8 mouse cellular contexts compared by ENCODE assay signal in genomic region chr7:145198223-145198714, GRCm38 (mm10). TPM values are rescaled to one million over a fixed set of nuclear protein-coding genes. Genes with fewer than 3 reads are reported as not detected.
A peak's percentile ranks its signal among the peaks of the same experiment; 100 is the strongest.
DNase-seq lines count a peak whose midpoint lies in the region; ATAC-seq and TF ChIP-seq lines count a peak whose summit lies in the region.

No protein-coding gene starts in this region.

- DNase-seq in left cerebral cortex, adult 2 months (ENCODE audit: extremely low spot score in 1 of 2, low spot score in 2 of 2), result peak; percentile 36 to 61
- no peak for DNase-seq in left cerebral cortex, postnatal 4 days
- DNase-seq in lung, postnatal 0 days (ENCODE audit: low spot score), result peak; percentile 83
- DNase-seq in urinary bladder, adult 18-20 months (ENCODE audit: low spot score in 2 of 2), result no peak

- peaks cover 6% of the 10 kb centered on the region; the same call in 1 of the 2 replicates for H3K9me3 ChIP-seq in heart, embryonic 12.5 days (replicated peaks)
- H3K9me3 ChIP-seq in lung, postnatal 0 days (ENCODE audit: low read length), result no peaks in the 10 kb centered on the region
- no peaks in the 10 kb centered on the region for H3K9me3 ChIP-seq in liver, embryonic 12.5 days (replicated peaks)

- intact Hi-C loops in left cerebral cortex, adult 2 months (cut with DNase I), result loop anchor here (5.0 kb wide), 1 partner anchor 171 kb away; no protein-coding TSS in a partner anchor
- intact Hi-C loops in left cerebral cortex, postnatal 4 days (cut with DNase I), result no loop called here

- H3K4me2 ChIP-seq in heart, embryonic 12.5 days, result peak overlapping the region; percentile 25; the same call in 1 of the 2 replicates
- no peak overlapping the region for H3K4me2 ChIP-seq in lung, postnatal 0 days (replicated peaks; ENCODE audit: low read depth, low read length)
- no peak overlapping the region for H3K4me2 ChIP-seq in liver, embryonic 12.5 days

- H3K4me3 ChIP-seq in left cerebral cortex, adult 2 months, result no peak overlapping the region
- H3K4me3 ChIP-seq in heart, embryonic 12.5 days, result no peak overlapping the region
- no peak overlapping the region for H3K4me3 ChIP-seq in lung, postnatal 0 days (ENCODE audit: low read depth, low read length)
- no peak overlapping the region for H3K4me3 ChIP-seq in liver, embryonic 12.5 days

- peak overlapping the region; percentile 79 for H3K27ac ChIP-seq in left cerebral cortex, adult 2 months
- peak overlapping the region; percentile 95 for H3K27ac ChIP-seq in heart, embryonic 12.5 days (ENCODE audit: poor library complexity, severe bottlenecking)
- H3K27ac ChIP-seq in lung, postnatal 0 days (ENCODE audit: low read length), result no peak overlapping the region
- no peak overlapping the region for H3K27ac ChIP-seq in liver, embryonic 12.5 days

- no peaks in the 10 kb centered on the region for H3K27me3 ChIP-seq in heart, embryonic 12.5 days (replicated peaks)
- H3K27me3 ChIP-seq in lung, postnatal 0 days (replicated peaks; ENCODE audit: insufficient read depth, low read length), result no peaks in the 10 kb centered on the region
- peaks cover 8% of the 10 kb centered on the region; the same call in 1 of the 2 replicates for H3K27me3 ChIP-seq in liver, embryonic 12.5 days (replicated peaks)

- H3K36me3 ChIP-seq in heart, embryonic 12.5 days, result no peaks in the 10 kb centered on the region
- no peaks in the 10 kb centered on the region for H3K36me3 ChIP-seq in lung, postnatal 0 days (ENCODE audit: insufficient read depth, low read length)
- H3K36me3 ChIP-seq in liver, embryonic 12.5 days, result no peaks in the 10 kb centered on the region

- WGBS in heart, embryonic 12.5 days, result 25% methylated on average over 4 of the region's 4 CpGs
- WGBS in lung, postnatal 0 days, result 34% methylated on average over 4 of the region's 4 CpGs
- 34% methylated on average over 4 of the region's 4 CpGs for WGBS in liver, embryonic 12.5 days (ENCODE audit: insufficient replicate concordance)

- peak overlapping the region; percentile 42; the same call in 1 of the 2 replicates for H3K9ac ChIP-seq in heart, embryonic 12.5 days
- H3K9ac ChIP-seq in lung, postnatal 0 days (replicated peaks; ENCODE audit: low read depth), result no peak overlapping the region
- H3K9ac ChIP-seq in liver, embryonic 12.5 days, result no peak overlapping the region; the same call in 1 of the 2 replicates

- H3K4me1 ChIP-seq in heart, embryonic 12.5 days (replicated peaks), result peaks cover 63% of the 10 kb centered on the region
- H3K4me1 ChIP-seq in lung, postnatal 0 days (ENCODE audit: insufficient read depth, low read depth, low read length), result peaks cover 11% of the 10 kb centered on the region
- H3K4me1 ChIP-seq in liver, embryonic 12.5 days, result peaks cover 5% of the 10 kb centered on the region

- peak; percentile 24 for ATAC-seq in common myeloid progenitor, adult 5-6 weeks (replicated peaks; ENCODE audit: low read depth, poor library complexity, severe bottlenecking)
- ATAC-seq in heart, embryonic 12.5 days (ENCODE audit: insufficient number of reproducible peaks, low FRiP score), result peak; percentile 65
- ATAC-seq in lung, postnatal 0 days, result peak; percentile 71
- ATAC-seq in liver, embryonic 12.5 days, result no peak
- no peak for ATAC-seq in CD4-positive, CD25-positive, alpha-beta regulatory T cell, adult 4 months

- TF ChIP-seq CTCF in left cerebral cortex, adult 2 months (IDR thresholded peaks at IDR 0.05), result no peak; the same call in 1 of the 2 replicates
- no peak; the same call in 1 of the 2 replicates for TF ChIP-seq CTCF in lung, postnatal 0 days (IDR thresholded peaks at IDR 0.05)

- TF ChIP-seq EP300 in lung, postnatal 0 days (IDR thresholded peaks at IDR 0.05), result no peak

RNA-seq across cellular contexts. Expression of gene 1810010D01Rik, which starts 9.7 kb away (rescaled TPM):
- 1 to 10 TPM; 1.2 to 1.8 TPM for total RNA-seq in left cerebral cortex, adult 2 months (2021)
- total RNA-seq in left cerebral cortex, postnatal 4 days (2021), result not detected
- total RNA-seq in common myeloid progenitor, adult 5-6 weeks (2017), result not detected in 2 replicates
- polyA plus RNA-seq in heart, embryonic 12.5 days (2016; fragmentation: Nextera tagmentation; extraction: Ambion mirVana), result 0.30 and 0.36 TPM in 2 replicates
- polyA plus RNA-seq in lung, postnatal 0 days (2015; fragmentation: Nextera tagmentation; extraction: Ambion mirVana), result 0.73 and 0.94 TPM in 2 replicates
- polyA plus RNA-seq in liver, embryonic 12.5 days (2016; fragmentation: Nextera tagmentation; extraction: Ambion mirVana), result 0.30 and 0.38 TPM in 2 replicates
- not detected for polyA plus RNA-seq in CD4-positive, CD25-positive, alpha-beta regulatory T cell, adult 4 months (2017; shearing (Covaris generic))

Comparison
In these comparisons a context has a peak if more than half of its experiments do, and no peak if none do; other contexts are left out.
1. DNase-seq: peak in left cerebral cortex, adult 2 months (2 of 2) and lung, postnatal 0 days (single experiment); none in left cerebral cortex, postnatal 4 days (single experiment) and urinary bladder, adult 18-20 months (0 of 2).
2. H3K27ac ChIP-seq: peak in left cerebral cortex, adult 2 months (single experiment) and heart, embryonic 12.5 days (single experiment); none in lung, postnatal 0 days (single experiment) and liver, embryonic 12.5 days (single experiment).
3. ATAC-seq: peak in common myeloid progenitor, adult 5-6 weeks (single experiment), heart, embryonic 12.5 days (single experiment) and lung, postnatal 0 days (single experiment); none in liver, embryonic 12.5 days (single experiment) and CD4-positive, CD25-positive, alpha-beta regulatory T cell, adult 4 months (single experiment).